Mouse (Mus musculus) retina, postnatal 7 days (tissue): ENCODE measurements at regions not wholly inside any gene's neighbourhood (a gene's known extent, or its start where the extent isn't known, plus 50 kb on each side); places are given as distances from the start of the nearest gene placed in this dataset.

Experiments
- DNase-seq: peaks from one replicate; pipeline ENCODE4 v3.0.0-alpha.2; 2012; ENCODE audit warnings: low read depth, low spot score

DNA sequence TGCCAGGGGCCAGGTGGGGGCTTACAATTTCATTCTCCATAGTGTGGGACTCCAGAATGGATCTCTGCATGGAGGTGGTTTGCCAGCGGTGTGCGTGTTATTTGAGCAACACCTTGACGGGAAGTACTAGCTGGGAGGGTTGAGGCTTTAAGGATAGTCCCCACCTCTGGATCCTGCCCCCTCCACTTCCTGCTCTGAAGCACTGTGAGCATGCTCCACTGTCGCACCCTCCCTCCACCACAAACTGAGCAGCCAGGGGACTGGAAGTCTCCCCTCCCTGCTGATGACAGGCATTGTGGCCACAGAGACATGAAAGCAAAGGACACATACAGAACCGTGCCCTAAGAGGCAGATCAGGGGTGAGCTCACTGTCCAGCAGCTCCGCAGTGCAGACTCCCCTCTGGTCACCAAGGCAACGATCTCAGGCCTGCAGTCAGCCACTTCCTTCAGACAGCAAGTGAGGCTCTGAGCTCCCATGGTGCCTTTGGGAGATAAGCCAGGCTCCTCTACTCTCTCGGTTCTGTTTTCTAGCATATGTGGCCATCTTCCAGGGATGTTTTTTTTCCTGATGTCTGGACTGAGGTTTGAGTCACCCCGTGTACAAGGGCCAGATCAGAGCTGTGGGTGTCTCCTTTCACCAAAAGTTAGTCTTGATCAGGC lies 239.7 kb downstream of the Cryba4 start:
- DNase-seq, result no peak

DNA sequence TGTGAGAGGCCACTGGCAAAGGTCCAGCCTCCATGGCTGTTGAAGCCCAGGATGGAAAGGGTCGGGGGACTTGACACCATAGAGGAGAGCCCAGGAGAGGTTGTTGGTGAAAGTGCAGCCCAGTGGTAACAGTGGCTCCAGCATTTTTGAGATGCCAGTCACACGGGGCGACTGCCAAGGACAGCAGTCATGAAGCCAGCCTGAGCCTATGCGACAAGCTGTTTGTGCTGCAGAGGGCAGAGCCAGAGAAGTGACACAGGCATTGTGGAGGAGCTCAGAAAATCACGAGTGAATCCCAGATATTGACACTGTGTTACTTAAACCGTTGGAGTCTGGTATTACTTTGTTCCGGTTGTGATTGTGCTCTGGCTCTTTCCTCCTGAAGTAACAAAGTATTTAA lies 233.4 kb downstream of the Cryba4 start:
- DNase-seq, result no peak

DNA sequence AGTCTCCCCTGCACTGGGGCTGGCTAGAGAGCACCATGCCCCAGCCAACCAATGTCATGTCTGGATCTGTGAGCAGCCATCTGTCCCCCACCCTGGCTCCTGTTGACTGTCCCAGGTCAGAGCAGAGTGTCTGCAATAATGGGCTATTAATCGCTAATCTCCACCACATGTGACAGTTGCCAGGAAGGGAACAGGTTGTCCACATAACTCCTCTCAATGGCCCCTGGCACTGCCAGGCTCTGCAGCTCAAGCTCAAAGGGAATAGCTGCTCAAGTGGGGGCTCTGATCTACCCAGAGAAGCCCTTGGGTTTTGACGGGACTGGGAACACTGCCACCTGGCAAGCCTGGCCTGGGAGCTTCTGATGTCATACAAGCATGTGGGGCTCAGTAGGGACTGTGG lies 231.4 kb downstream of the Cryba4 start:
- peak; percentile 54 for DNase-seq

DNA sequence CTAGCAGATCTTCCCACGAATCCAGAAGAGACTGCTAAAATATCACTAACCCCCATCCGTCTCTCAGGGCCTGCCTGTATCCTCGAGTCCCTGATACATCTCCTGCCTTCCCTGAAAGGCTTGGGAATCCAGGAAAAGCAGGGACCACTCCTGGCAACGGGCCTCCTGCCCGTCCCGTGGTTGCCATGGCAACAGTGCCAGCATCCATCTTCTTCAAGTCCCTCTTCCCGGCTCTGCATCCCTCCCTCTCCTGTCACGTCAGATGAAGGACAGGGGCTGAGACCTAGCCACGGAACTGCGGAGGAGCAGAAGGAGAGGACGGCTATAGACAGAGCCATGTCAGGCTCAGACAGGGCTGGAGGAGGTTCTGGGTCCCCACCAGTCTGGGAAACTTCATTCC lies 222.4 kb downstream of the Cryba4 start:
- DNase-seq, result no peak

DNA sequence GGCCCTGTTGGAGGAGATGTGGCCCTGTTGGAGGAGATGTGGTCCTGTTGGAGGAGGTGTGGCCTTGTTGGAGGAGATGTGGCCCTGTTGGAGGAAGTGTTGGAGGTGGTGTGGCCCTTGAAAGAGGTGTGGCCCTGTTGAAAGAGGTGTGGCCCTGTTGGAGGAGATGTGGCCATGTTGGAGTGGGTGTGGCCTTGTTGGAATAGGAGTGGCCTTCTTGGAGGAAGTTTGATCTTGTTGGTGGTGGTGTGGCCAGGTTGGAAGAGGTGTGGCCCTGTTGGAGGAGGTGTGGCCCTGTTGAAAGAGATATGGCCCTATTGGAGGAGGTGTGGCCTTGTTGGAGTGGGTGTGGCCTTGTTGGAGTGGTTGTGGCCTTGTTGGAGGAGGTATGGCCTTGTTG lies 220.3 kb downstream of the Cryba4 start:
- no peak for DNase-seq

DNA sequence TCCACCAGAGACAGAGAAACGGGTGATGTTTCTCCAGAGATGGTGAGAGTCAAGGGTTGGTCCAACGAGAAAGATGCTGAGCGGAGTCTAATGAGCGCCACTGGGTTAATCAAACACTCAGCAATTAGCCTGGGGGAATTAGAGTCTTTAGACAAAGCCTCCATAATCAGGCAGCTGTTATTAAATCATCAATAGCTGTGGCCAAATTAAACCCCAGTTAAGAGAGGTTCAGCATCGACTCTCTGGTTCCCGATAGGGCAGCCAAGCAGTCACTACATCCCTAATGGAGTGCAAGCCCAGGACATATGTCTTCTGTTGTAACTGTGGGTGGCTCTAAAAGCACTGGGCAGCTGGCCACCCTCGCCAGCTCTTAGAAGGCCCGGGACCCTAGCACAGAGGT lies 216.9 kb downstream of the Cryba4 start:
- no peak for DNase-seq

DNA sequence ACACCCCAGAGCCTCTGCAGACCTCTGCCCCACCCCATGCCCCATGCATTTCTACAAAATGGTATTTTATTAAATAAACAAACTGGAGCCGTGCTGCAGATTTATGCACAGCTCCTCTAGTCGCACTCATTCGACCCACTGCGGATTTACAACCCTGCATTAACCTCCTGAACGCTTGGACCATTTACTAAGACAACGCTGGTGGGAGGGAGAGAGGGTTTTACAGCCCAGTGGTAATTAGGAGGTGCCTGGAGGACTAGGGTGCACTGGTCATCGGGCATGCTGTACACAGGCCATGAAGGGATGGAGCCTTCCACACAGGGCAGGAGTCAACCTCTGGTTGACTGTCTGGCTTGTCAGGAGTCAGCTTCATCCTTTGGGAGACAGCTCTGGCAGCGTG lies 215.2 kb downstream of the Cryba4 start:
- DNase-seq, result no peak

DNA sequence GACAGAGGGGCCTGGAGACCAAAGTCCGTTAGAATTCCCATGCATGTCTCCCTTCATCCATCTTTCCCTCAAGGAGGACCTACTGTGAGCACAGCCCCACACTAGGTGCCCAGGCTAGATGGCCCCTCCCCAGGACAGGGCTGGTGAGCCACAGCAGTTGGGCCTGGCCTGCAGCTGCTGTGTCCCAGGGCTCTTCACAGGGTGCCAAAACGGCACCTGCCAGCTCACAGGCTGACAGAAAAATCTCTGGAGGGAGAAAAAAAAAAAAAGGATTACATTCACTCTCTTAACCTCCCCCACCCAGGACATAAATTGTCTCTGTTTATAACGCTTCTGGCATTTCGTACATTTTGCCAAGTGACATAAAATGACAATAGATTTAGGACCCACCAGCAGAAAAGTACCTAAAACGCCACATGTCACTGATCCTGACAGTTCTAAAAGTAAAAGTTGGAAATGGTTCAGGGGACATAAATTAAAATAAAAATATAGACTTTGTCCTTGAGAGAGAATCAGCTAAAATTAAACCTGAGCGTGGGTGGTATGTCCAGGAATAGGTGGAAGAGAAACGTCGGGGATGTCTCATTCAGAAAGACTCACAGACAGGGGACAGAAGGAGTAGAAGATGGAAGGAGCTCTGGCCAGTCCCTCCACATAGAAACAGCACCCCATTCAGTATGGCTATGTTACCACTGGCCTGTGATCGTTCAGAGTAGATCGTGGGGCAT lies 212.5 kb downstream of the Cryba4 start:
- DNase-seq, result no peak

DNA sequence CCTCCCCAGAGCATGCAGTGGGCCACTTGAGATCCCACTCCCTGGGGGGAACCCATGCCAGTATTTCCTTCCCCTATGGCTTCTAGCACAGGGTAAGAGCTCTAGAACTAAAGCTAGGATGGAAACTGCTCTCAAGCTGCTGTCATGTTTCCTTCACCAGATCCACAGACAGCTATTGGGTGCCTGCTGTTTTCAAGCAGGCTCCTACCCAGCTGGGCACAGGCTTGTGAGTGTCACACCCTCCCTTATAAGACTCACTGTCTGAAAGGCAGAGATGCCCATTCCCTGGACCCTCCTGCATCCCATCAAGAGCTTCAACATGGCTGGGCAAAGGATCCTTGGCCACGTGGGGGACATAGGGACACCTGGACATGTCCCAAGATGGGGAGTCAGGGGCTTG lies 211.6 kb downstream of the Cryba4 start:
- DNase-seq, result no peak

DNA sequence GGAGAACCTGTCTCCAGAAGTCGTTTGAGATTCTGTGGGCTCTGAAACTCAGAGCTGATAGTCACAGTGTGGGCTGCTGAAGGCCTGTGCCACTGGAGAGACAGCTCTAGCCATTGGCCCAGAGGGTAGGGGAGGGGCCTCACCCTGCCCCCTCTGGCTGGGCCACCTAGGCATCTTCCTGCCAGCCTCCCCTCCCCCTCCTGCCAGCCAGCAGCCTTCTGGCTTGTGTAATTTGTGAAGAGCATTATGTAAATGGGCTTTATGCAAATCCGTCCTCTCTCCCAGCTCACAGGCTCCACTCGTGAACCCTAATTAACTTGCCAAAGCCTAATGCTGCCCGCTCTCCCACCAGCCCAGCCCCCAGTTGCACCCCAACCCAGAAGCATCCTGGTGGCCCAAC lies 211.0 kb downstream of the Cryba4 start:
- DNase-seq, result peak; percentile 73

DNA sequence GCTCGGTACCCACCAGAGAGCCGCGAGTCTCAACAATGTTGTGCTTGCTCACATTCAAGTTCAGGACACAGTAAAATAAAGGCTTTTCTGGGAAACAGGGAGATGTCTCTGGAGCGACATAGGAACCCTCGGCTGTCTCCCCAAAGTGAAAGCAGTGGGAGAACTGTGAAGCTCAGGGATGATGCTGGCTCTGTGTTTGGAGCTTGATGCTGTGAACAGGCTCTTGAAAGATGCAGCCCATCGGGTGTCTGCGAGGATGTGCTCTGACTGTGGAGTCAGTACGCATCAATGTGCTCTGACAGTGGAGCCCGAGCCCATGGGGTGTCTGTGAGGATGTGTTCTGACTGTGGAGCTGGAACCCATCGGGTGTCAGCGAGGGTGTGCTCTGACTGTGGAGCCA lies 210.1 kb downstream of the Cryba4 start:
- no peak for DNase-seq

DNA sequence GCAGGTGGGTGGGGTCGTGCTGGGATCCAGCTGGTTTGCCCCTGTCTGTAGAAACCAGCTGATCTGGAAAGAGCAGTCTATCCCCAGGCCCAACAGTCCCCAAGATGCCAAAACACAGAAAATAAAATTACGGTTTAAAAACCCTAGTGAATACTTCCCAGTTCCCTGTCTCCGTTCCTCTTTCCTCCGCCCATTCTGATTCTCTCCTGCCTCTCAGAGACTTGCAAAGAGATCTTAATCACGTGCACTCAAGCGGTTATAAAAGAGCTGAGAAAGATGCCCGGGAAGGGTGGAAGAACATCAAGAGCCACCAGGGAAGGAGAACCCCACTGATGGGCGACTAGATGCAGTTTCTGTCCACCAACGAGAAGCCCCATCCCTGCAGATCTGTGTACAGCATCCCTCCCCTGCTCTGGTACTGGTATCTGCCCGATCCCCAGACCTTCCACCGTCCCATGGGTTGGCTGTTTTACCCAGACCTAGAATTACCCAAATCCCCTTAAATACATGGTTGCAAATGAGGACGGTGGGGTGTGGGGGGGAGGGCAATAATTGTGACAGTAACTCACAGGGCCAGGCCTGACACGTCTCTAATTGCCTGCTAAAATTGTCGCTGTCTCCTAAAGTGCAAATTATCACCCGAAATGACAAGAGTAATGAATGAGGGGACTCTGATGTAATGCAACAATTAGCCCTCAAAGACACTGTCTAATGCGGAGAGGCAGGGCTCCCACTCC lies 202.1 kb downstream of the Cryba4 start:
- no peak for DNase-seq

DNA sequence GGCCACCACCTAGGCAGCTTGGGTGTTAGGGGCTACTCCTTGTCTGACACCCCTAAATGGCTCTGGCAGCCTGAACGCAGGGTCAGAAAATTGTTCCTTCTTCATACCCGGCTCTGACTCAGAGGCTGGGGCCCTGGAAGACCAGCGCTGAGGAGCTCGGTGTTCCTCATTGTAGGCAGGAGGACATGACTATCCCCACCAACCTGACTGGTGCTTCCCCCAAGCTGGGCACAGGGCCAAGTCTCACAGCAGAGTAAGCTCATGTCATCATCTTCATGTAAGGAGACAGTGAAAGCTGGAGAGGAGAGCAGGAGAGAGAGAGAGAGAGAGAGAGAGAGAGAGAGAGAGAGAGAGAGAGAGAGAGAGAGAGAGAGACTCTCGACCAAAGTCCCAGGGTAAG lies 201.4 kb downstream of the Cryba4 start:
- no peak for DNase-seq

DNA sequence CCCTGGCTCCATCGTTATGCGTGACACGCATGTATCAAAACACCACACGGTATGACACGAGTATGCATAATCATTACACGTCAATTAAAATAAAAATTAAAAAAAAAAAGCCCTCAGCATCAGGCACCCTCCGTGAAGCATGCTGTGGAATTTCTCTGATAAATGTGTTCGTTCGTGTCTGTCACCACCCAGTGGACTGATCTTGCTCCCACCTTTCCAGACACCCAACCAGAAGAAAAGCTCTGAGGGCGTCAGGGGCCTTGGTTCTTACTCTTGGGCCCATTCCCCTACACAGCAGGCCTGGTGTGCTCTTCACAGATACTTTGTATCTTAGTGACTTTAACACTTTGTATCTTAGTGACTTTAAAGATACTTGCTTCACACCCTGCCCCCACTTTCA lies 200.5 kb downstream of the Cryba4 start:
- DNase-seq, result no peak

DNA sequence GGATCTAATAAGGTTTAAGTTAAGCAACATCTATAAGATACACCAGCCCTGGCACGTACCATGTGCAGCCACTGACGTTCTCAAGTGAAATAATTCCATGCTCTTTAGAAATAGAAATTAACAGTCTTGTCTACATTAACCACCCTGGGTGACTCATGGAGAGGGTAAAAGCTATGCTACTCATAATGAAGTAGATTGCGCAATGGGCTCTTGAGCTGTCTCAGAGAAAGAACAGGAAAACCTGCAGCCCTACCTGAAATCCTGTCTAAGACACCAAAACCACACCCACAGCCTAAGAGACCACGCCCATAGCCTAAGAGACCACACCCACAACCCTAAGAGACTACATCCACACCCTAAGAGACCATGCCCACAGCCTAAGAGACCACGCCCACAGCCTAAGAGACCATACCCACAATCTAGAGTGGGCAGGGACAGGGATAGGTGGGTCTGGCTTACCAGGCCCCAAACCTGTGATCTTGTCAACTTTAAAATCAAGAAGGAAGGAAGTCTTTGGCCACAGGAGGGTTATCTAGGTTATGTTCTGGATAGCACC lies 198.6 kb downstream of the Cryba4 start:
- no peak for DNase-seq

DNA sequence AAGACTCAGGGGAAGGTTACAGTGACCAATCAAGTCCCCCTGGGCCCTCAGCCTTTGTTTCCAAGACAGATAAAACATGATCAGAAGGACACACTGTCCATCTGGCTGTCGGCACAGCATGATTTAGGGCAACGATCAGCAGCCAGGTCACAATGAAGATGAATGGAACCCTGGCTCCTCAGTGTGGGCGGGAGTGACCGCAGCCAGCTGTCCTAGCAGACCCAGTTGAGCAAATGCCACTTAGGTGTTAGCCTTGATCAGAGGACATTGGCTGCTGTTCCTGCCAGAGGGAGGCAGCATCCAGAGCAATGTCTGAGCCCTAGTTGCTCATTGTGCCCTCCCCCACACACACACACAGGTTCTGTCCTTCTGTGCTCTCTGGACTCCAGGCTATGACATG lies 197.3 kb downstream of the Cryba4 start:
- DNase-seq, result no peak

DNA sequence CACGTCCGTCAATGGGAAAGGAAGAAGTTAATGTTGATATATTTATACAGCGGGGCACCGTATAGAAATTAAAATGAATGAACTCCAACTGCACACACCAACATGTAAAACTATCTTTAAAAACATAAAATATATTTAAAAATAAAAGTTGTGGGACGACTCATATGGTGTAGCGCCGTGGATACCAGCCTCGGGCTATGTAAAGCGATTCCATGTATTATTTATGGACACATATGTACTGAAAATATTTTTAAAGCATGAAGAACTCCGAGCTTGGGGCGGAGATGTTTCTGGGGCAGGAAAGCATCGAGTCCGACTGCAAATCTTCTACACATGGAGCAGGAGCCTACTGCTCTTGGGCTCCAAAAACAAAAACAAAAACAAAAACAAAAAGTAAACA lies 182.4 kb downstream of the Cryba4 start:
- DNase-seq, result no peak

DNA sequence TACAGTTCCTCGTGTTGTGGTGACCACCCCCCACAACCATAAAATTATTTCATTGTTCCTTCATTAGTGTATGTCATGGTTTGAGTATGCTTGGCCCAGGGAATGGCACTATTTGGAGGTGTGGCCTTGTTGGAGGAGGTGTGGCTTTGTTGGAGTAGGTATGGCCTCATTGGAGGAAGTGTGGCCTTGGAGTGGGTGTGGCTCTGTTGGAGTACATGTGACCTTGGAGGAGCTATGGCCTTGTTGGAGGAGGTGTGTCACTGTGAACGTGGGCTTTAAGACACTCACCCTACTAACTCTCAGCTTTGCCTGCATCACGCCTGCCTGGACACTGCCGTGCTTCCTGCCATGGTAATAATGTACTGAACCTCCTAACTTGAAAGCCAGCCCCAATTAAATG lies 179.9 kb downstream of the Cryba4 start:
- no peak for DNase-seq

DNA sequence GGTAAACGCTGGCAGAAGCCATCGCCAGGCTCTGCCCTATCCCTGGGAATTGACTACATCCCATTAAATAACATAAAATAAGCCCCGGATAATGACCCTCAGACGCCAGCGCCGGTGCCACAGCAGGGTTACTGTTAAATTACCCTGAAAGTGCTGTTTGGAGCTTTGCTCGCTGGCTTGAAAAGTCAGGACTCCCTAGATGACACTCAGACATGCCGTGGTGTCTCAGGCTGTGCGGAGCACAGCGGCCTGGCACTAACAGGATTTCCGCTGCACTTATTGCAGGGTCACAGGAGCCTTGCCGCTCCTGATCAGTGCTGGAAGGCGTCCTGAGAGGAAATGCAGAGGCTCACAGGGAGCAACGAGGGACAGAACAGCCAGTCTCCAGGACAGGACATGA lies 175.2 kb downstream of the Cryba4 start:
- DNase-seq, result no peak

DNA sequence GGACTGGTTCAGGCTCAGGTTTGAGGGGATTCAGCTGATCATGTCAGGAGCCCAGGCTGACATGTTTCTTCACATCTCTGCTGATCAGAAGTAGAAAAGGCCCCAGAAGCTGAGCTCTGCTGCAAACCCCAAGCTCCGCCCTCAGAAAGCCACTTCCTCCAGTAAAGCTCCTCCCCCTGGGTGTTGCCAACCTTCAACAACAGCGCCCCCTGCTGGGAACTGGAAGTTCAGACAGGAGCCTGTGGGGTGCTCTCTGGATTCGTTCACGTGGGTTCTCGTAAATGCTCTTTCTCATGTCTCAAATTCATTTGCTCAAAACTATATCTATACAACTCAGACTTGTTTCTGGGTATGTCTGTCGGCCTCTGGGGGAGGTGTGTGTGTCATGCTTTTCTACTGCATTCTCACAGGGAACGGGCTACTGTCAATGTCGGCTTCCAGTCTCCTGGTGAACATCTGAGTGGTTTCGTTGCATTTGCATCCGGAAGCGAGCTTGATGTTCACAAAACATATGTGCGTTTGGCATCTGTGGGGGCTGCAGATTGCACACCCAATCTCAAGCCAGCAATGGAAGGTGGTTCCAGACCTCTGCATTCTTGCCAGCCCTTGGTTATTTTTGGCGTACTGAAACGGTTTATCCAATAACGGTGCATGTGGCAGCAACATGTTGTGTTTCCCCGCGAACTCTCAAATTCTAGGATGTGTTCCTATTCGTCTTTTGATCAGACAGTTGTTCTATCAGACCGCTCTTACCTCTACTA lies 174.3 kb downstream of the Cryba4 start:
- DNase-seq, result peak; percentile 67

DNA sequence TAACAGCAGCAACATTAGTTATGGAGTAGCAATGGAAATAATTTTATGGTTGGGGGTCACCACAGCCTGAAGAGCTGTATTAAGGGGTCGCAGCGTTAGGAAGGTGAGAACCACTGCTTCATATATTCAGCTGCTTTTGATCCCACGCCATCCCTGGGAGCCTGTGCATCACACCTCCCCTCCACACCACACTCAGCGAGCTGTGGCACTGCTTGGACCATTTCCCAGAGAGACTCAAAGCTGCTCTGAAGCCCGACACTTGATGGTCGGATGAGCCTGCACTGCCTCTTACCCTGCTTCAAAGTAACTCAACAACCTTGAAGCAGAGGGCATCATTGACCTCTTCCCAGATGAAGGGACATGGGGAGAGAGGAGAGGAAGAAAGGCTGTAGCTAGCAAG lies 171.3 kb downstream of the Cryba4 start:
- DNase-seq, result no peak
